Mouse (Mus musculus) frontal cortex, postnatal 14 days (tissue): ENCODE measurements around the gene Trim71.

Experiments used
- DNase-seq, 2 experiments: peaks; one replicate each; pipeline ENCODE4 v3.0.0; 2022; ENCODE audit warnings: low spot score in 2 of 2

The Trim71 gene

DNA sequence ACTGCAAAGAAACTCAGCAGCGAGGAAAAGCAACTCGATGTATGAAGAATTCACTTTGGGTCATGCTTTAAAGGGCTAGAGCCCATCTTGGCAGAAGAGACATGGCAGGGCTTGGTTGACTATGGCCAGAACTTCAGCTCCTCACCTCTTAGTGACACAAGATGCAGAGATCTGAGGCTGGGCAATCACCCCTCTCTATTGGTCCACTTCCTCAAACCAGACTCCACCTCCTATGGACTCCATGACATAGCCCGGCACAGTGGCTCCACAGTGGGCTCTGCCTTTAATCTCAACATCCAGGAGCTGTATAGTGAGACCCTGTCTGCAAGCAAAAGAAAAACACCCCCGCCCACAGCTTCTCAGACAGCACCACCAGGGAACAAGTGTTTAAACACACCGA lies 79.4 kb downstream of the Trim71 start:
- DNase-seq: no peak

GRCm38 (mm10) chr9:114480940-114481339 lies 83.2 kb downstream of the Trim71 start:
- no peak for DNase-seq

- DNase-seq: no peak
Observed at GRCm38 (mm10) chr9:114477019-114477418, 87.2 kb downstream of the Trim71 start.

DNA sequence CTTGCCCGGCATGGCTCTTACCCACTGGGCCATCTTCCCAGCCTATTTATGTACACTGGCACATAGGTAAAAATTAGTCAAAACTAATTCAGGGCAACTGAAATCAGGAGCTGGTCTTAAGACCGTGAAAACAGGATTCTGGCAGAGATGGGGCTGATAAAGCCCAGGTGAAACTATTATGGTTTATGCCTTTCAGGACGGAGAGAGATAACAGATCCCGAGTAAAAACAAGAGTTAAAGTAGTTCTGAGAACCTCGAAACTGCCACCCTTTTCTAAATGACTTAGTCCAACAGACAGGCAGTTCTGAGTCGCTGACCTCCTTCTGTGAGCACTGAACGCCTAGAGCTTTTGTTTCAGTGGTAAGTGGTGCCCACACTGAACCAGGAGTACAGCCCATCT lies 92.3 kb downstream of the Trim71 start:
- DNase-seq: no peak

- DNase-seq: no peak
Observed at GRCm38 (mm10) chr9:114468701-114469100, 95.5 kb downstream of the Trim71 start.

GRCm38 (mm10) chr9:114468217-114468616 lies 96.0 kb downstream of the Trim71 start:
- DNase-seq: no peak

- DNase-seq: no peak
Observed at GRCm38 (mm10) chr9:114466871-114467270, 97.3 kb downstream of the Trim71 start.

DNA sequence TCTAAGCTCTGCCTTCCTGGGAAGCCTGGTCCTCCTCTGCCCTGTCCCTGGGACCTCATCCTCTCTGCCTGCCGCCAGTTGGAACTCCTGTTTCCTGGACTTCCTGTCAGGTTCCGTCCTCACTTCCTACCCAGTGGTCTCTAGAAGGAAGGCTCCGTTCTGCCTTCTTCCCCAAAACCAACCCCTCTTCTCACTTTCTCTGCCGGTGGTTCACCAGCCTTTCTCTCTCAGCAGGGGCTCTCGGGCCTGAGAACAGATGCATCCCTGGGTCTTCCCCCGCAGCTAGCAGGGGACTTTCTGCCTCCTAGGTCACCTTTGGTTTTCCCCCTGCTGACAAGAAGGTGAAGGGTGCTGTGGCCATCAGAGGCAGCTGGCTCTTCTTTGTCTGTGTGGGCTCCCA lies 98.7 kb downstream of the Trim71 start:
- no peak for DNase-seq

GRCm38 (mm10) chr9:114462569-114462968 lies 101.6 kb downstream of the Trim71 start:
- no peak for DNase-seq

- DNase-seq: no peak
Observed at GRCm38 (mm10) chr9:114458436-114458835, 105.7 kb downstream of the Trim71 start.
